Mouse (Mus musculus) ovary, postnatal 14 days (tissue): ENCODE results near the gene Olfr469.
"Not testable (repeated sequence)": the region's sequence is repeated elsewhere in the genome, so short reads cannot be mapped to it uniquely, and the experiment has no call there.

Experiments used
- DNase-seq: peaks from one replicate; pipeline ENCODE4 v3.0.0; 2022; ENCODE audit warnings: low spot score

Gene Olfr469

GRCm38 (mm10) chr7:107825441-107825840, at the start of gene Olfr469:
Gene Olfr469, minus strand, starts transcription at chr7:107825541.
- DNase-seq, result not testable (repeated sequence)

- DNase-seq, result not testable (repeated sequence)
Measured at GRCm38 (mm10) chr7:107847390-107847789, 22.0 kb upstream of the Olfr469 start, which contains the start of gene Olfr470. Gene Olfr470, minus strand, starts transcription at chr7:107847490.

GRCm38 (mm10) chr7:107841719-107842118, 16.4 kb upstream of the Olfr469 start:
- no peak for DNase-seq

GRCm38 (mm10) chr7:107823867-107824266, 1.5 kb downstream of the Olfr469 start:
- not testable (repeated sequence) for DNase-seq

GRCm38 (mm10) chr7:107819442-107819841, 5.9 kb downstream of the Olfr469 start:
- no peak for DNase-seq

- DNase-seq, result no peak
Measured at GRCm38 (mm10) chr7:107811963-107812362, 13.4 kb downstream of the Olfr469 start, which contains the start of gene Olfr467. Gene Olfr467, plus strand, starts transcription at chr7:107812263.

- no peak for DNase-seq
Measured at GRCm38 (mm10) chr7:107802138-107802537, 23.2 kb downstream of the Olfr469 start.

- DNase-seq, result no peak
Measured at GRCm38 (mm10) chr7:107801108-107801507, 24.2 kb downstream of the Olfr469 start, which contains the start of gene Ovch2. Gene Ovch2, minus strand, starts transcription at chr7:107801208.

- no peak for DNase-seq
Measured at GRCm38 (mm10) chr7:107796500-107796899, 28.8 kb downstream of the Olfr469 start.

GRCm38 (mm10) chr7:107787977-107788620, 37.2 kb downstream of the Olfr469 start:
- no peak for DNase-seq

GRCm38 (mm10) chr7:107779611-107780010, 45.7 kb downstream of the Olfr469 start:
- no peak for DNase-seq

- DNase-seq, result no peak
Measured at GRCm38 (mm10) chr7:107778216-107778615, 47.1 kb downstream of the Olfr469 start.

GRCm38 (mm10) chr7:107770812-107771211, 54.5 kb downstream of the Olfr469 start:
- DNase-seq, result no peak
